Mouse (Mus musculus): ENCODE results near the gene Pamr1. TPM values are rescaled to one million over a fixed set of nuclear protein-coding genes. Genes with fewer than 3 reads are reported as not detected.

The Pamr1 gene
- total and polyA plus RNA-seq, 2 experiments: 2.6 to 3.3 TPM

DNA sequence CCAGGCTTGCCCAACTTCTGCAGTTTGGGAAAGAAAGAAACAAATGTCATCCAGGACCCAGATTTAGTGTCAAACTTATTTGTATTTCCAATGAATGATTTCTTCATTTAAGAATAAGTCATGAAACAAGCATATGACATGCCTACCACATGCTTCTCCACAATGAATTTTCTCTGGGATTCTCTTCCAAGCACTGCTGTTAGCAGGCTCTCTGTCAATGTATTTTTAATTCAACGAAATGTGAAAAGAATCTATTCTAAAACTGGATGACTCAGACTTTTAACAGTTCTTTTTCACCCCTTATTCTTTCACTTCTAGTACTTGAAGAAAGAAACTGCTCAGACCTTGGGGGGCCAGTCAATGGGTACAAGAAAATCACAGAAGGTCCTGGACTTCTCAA is 84.2 kb downstream of the Pamr1 start:
- Histone ChIP-seq H3K4me1 (ENCODE audit: control insufficient read depth, insufficient read depth, low read length) (no peaks in the 10 kb centered on the region), H3K4me3 (ENCODE audit: insufficient read depth, low read depth, low read length) (no peak overlapping the region), H3K79me2 (ENCODE audit: control insufficient read depth, insufficient read depth, low read length) (no peaks in the 10 kb centered on the region), H3K36me3 (ENCODE audit: control insufficient read depth, insufficient read depth, low read length) (no peaks in the 10 kb centered on the region), H3K27me3 (ENCODE audit: control insufficient read depth, insufficient read depth, low read length) (no peaks in the 10 kb centered on the region), H3K9ac (ENCODE audit: low read depth, low read length) (no peak overlapping the region), H3K27ac (replicated peaks; ENCODE audit: insufficient read depth, low read depth, low read length) (no peak overlapping the region)
- no peak for DNase-seq (ENCODE audit: extremely low read depth, low read depth, low spot score)
- no peak for TF ChIP-seq CTCF (IDR thresholded peaks at IDR 0.05; ENCODE audit: low read depth, low read length)
- no peak for TF ChIP-seq POLR2A (IDR thresholded peaks at IDR 0.05; ENCODE audit: extremely low read depth, insufficient read depth, low read length)
- 88% methylated on average over 1 of the region's 1 CpGs for WGBS

DNA sequence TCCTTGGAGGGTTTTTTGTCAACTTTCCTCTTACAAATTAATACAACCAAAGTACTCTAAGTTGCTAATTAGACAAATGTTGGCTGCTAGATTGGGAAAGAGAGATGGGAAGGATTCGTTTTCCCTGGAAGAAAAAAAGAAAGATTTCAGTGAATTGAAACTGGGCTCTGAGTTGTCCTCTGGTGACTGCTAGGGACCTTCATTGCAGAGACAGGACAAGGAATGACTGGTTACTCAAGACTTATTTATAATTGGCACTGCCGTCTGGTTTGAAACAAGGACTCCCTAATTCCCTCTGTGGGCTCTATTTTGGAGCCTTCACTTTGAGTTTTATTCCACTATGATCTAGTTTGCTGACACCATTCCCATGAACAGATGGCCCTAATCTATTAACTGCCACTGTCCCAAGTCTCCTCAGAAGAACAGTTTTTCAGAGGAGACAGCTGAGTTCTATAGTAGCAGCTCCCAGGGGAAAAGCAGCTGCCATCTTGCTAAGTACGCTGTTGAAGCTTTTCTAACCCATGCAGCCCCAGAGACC is 85.8 kb downstream of the Pamr1 start:
- no peaks in the 10 kb centered on the region for H3K79me2 ChIP-seq (ENCODE audit: control insufficient read depth, insufficient read depth, low read length)
- no peaks in the 10 kb centered on the region for H3K27me3 ChIP-seq (ENCODE audit: control insufficient read depth, insufficient read depth, low read length)
- no peak for DNase-seq (ENCODE audit: extremely low read depth, low read depth, low spot score)
- H3K4me1 ChIP-seq (ENCODE audit: control insufficient read depth, insufficient read depth, low read length): no peaks in the 10 kb centered on the region
- no peak overlapping the region for H3K9ac ChIP-seq (ENCODE audit: low read depth, low read length)
- no peak overlapping the region for H3K4me3 ChIP-seq (ENCODE audit: insufficient read depth, low read depth, low read length)
- 89% methylated on average over 3 of the region's 3 CpGs for WGBS
- no peaks in the 10 kb centered on the region for H3K36me3 ChIP-seq (ENCODE audit: control insufficient read depth, insufficient read depth, low read length)
- H3K27ac ChIP-seq (replicated peaks; ENCODE audit: insufficient read depth, low read depth, low read length): no peak overlapping the region
- no peak for TF ChIP-seq POLR2A (IDR thresholded peaks at IDR 0.05; ENCODE audit: extremely low read depth, insufficient read depth, low read length)
- no peak for TF ChIP-seq CTCF (IDR thresholded peaks at IDR 0.05; ENCODE audit: low read depth, low read length)

DNA sequence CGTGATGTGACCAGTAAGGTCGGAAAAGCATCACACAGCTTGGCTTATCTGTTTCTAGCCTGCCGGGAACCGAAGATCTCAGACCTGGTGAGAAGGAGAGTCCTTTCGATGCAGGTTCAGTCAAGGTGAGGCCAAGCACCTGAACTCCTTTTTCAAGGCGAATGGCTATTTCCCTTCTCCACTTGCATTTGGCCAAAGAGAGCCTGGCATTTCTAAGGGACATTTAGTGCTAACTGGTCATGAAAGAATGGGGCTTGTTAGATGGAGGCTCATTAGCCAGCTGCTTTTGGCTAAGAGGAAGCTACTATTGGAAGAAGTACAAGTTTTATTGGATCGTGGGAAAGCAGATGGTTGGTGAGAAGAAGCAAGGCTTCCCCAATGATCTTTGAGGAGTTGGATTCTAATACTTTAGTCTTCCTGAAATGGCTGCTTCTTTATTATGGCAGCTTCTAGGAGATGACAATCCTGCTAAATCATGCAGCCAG is 86.3 kb downstream of the Pamr1 start:
- DNase-seq (ENCODE audit: extremely low read depth, low read depth, low spot score): no peak
- Histone ChIP-seq H3K4me1 (ENCODE audit: control insufficient read depth, insufficient read depth, low read length) (no peaks in the 10 kb centered on the region), H3K27me3 (ENCODE audit: control insufficient read depth, insufficient read depth, low read length) (no peaks in the 10 kb centered on the region), H3K9ac (ENCODE audit: low read depth, low read length) (no peak overlapping the region), H3K36me3 (ENCODE audit: control insufficient read depth, insufficient read depth, low read length) (no peaks in the 10 kb centered on the region), H3K79me2 (ENCODE audit: control insufficient read depth, insufficient read depth, low read length) (no peaks in the 10 kb centered on the region), H3K27ac (replicated peaks; ENCODE audit: insufficient read depth, low read depth, low read length) (no peak overlapping the region), H3K4me3 (ENCODE audit: insufficient read depth, low read depth, low read length) (no peak overlapping the region)
- 90% methylated on average over 7 of the region's 7 CpGs for WGBS
- TF ChIP-seq POLR2A (IDR thresholded peaks at IDR 0.05; ENCODE audit: extremely low read depth, insufficient read depth, low read length) (no peak), CTCF (IDR thresholded peaks at IDR 0.05; ENCODE audit: low read depth, low read length) (no peak)

DNA sequence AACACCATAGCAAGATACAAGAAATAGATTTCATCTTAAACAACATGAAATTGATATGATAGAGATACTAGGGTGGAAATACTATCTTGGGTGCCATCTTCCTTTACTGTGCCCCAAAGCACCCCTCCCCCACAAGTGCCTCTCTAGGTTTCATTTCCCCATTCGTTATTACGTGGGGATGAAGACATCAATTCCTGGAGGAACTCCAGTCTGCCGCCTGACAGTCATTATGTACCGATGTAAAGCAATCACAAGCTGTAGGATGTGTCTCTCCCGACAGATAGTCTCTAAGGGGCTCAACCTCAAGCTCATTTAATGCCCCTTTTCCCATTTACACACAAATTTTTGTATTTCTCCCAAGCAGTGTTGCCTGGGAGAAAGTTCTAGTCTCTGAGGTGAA is 88.3 kb downstream of the Pamr1 start:
- Histone ChIP-seq H3K27me3 (ENCODE audit: control insufficient read depth, insufficient read depth, low read length) (no peaks in the 10 kb centered on the region), H3K4me3 (ENCODE audit: insufficient read depth, low read depth, low read length) (no peak overlapping the region), H3K79me2 (ENCODE audit: control insufficient read depth, insufficient read depth, low read length) (no peaks in the 10 kb centered on the region), H3K4me1 (ENCODE audit: control insufficient read depth, insufficient read depth, low read length) (no peaks in the 10 kb centered on the region), H3K9ac (ENCODE audit: low read depth, low read length) (no peak overlapping the region), H3K27ac (replicated peaks; ENCODE audit: insufficient read depth, low read depth, low read length) (no peak overlapping the region), H3K36me3 (ENCODE audit: control insufficient read depth, insufficient read depth, low read length) (no peaks in the 10 kb centered on the region)
- TF ChIP-seq CTCF (IDR thresholded peaks at IDR 0.05; ENCODE audit: low read depth, low read length): no peak
- no peak for TF ChIP-seq POLR2A (IDR thresholded peaks at IDR 0.05; ENCODE audit: extremely low read depth, insufficient read depth, low read length)
- 70% methylated on average over 5 of the region's 5 CpGs for WGBS
- peak; percentile 7 for DNase-seq (ENCODE audit: extremely low read depth, low read depth, low spot score)

DNA sequence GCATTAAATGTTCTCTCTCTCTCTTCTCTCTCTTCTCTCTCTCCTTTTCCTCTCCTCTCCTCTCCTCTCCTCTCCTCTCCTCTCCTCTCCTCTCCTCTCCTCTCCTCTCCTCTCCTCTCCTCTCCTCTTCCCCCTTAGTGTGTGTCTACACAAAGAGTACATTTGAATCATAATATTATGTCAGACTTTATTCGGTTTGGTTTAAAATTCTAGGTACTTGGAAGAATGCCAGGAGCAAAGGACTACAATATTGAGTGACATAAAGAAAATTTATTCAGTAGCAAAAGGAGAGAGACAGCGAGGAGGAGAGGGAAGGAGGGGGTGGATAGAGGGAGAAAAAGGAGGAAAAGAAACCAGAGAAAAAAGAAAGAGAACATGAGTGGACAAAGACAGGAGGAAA is 88.9 kb downstream of the Pamr1 start:
- TF ChIP-seq CTCF (IDR thresholded peaks at IDR 0.05; ENCODE audit: low read depth, low read length) (no peak), POLR2A (IDR thresholded peaks at IDR 0.05; ENCODE audit: extremely low read depth, insufficient read depth, low read length) (no peak)
- Histone ChIP-seq H3K36me3 (ENCODE audit: control insufficient read depth, insufficient read depth, low read length) (no peaks in the 10 kb centered on the region), H3K27me3 (ENCODE audit: control insufficient read depth, insufficient read depth, low read length) (no peaks in the 10 kb centered on the region), H3K4me1 (ENCODE audit: control insufficient read depth, insufficient read depth, low read length) (no peaks in the 10 kb centered on the region), H3K4me3 (ENCODE audit: insufficient read depth, low read depth, low read length) (no peak overlapping the region), H3K9ac (ENCODE audit: low read depth, low read length) (no peak overlapping the region), H3K79me2 (ENCODE audit: control insufficient read depth, insufficient read depth, low read length) (no peaks in the 10 kb centered on the region), H3K27ac (replicated peaks; ENCODE audit: insufficient read depth, low read depth, low read length) (no peak overlapping the region)
- 82% methylated on average over 2 of the region's 2 CpGs for WGBS
- no peak for DNase-seq (ENCODE audit: extremely low read depth, low read depth, low spot score)

DNA sequence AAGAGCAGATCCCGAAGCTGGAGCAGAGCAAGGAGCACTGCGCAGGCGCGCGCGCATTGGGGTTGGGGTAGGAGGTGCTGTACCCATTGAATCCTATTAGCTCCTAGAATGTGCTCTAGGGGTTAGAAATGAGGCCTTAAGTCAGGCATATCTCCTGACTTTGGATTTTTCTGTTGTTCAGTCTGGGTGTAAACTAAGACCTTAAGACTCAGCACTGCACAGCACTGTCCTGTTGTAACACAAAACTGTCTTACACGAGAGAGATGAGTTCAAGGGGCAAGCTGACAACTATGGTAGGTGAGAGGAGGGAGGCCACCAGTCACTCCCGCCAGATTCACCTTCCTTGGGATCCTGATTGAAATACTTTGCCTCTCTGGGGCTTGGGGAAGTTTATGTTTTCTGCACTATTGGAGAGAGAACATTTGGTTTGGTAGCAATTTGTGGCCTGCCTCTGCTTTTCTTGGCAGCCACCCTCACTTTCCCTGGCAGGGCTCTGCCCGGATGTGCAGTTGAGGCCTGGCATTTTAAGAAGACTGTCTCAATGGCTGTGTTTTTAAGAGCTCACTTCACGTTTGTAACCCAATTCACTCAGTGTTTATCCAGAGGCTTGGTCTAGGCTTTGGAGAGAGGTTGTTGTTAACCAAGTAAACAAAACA is 99.2 kb downstream of the Pamr1 start:
- Histone ChIP-seq H3K36me3 (ENCODE audit: control insufficient read depth, insufficient read depth, low read length) (no peaks in the 10 kb centered on the region), H3K79me2 (ENCODE audit: control insufficient read depth, insufficient read depth, low read length) (no peaks in the 10 kb centered on the region), H3K4me3 (ENCODE audit: insufficient read depth, low read depth, low read length) (no peak overlapping the region), H3K27me3 (ENCODE audit: control insufficient read depth, insufficient read depth, low read length) (no peaks in the 10 kb centered on the region), H3K27ac (replicated peaks; ENCODE audit: insufficient read depth, low read depth, low read length) (no peak overlapping the region), H3K4me1 (ENCODE audit: control insufficient read depth, insufficient read depth, low read length) (no peaks in the 10 kb centered on the region), H3K9ac (ENCODE audit: low read depth, low read length) (no peak overlapping the region)
- WGBS: 83% methylated on average over 10 of the region's 10 CpGs
- TF ChIP-seq POLR2A (IDR thresholded peaks at IDR 0.05; ENCODE audit: extremely low read depth, insufficient read depth, low read length): no peak
- no peak for TF ChIP-seq CTCF (IDR thresholded peaks at IDR 0.05; ENCODE audit: low read depth, low read length)
- no peak for DNase-seq (ENCODE audit: extremely low read depth, low read depth, low spot score)
